Mouse (Mus musculus) limb, embryonic 12.5 days (tissue): Measurements from ENCODE around the gene Syt6. TPM values are rescaled to one million over a fixed set of nuclear protein-coding genes. Genes with fewer than 3 reads are reported as not detected.

Experiments used
- ATAC-seq: fragments of 200-750 bp; cut with Nextera tagmentation; 2 replicates; pipeline ENCODE4 v1.8.0; 2017; ENCODE audit warnings: low read depth, moderate TSS enrichment; ENCODE audit not compliant: insufficient number of reproducible peaks, insufficient read depth, low FRiP score, low TSS enrichment
- H3K27ac ChIP-seq: fragments of 300-500 bp; sonication (generic); 2 replicates; pipeline ENCODE4 v1.5.1; 2016; ENCODE audit warnings: mild to moderate bottlenecking, moderate library complexity
- H3K27me3 ChIP-seq: fragments of 300-500 bp; sonication (generic); 2 replicates; pipeline ENCODE4 v1.6.1; 2016; ENCODE audit warnings: mild to moderate bottlenecking, moderate library complexity
- H3K36me3 ChIP-seq: fragments of 300-500 bp; sonication (generic); 2 replicates; pipeline ENCODE4 v1.6.1; 2016; ENCODE audit warnings: mild to moderate bottlenecking, moderate library complexity
- H3K4me1 ChIP-seq: fragments of 300-500 bp; sonication (generic); replicated peaks from 2 replicates; pipeline ENCODE4 v1.6.1; 2016
- H3K4me2 ChIP-seq: fragments of 300-500 bp; sonication (generic); 2 replicates; pipeline ENCODE4 v1.6.1; 2016; ENCODE audit warnings: mild to moderate bottlenecking, moderate library complexity
- H3K4me3 ChIP-seq: fragments of 300-500 bp; sonication (generic); replicated peaks from 2 replicates; pipeline ENCODE4 v1.5.1; 2016; ENCODE audit warnings: mild to moderate bottlenecking
- H3K9ac ChIP-seq: fragments of 300-500 bp; sonication (generic); replicated peaks from 2 replicates; pipeline ENCODE4 v1.6.1; 2016; ENCODE audit warnings: mild to moderate bottlenecking, moderate library complexity
- H3K9me3 ChIP-seq: fragments of 300-500 bp; sonication (generic); 2 replicates; pipeline ENCODE4 v1.6.1; 2016; ENCODE audit warnings: mild to moderate bottlenecking, moderate library complexity
- WGBS: fragments of 180-500 bp; shearing (Covaris S2); methylation state at CpG from one replicate; pipeline ENCODE4 v1.1.7; 2016; 5-methylcytosine and 5-hydroxymethylcytosine counted together
- polyA plus RNA-seq: library from polyadenylated mRNA; unstranded; fragments of >200 nt; fragmentation: Nextera tagmentation; extraction: Ambion mirVana; gene quantifications from 2 replicates; pipeline ENCODE4 v1.2.1, GENCODE M21; 2016

Syt6 gene
- polyA plus RNA-seq, 1 experiment from 2014 or later: 0.18 TPM

GRCm38 (mm10) chr3:103647164-103647867, 72.3 kb downstream of the Syt6 start:
- Histone ChIP-seq H3K9me3 (peaks cover 4% of the 10 kb centered on the region; the same call in 1 of the 2 replicates), H3K27ac (no peak overlapping the region), H3K4me2 (no peak overlapping the region), H3K27me3 (no peaks in the 10 kb centered on the region), H3K4me1 (0 out of 2 replicates have a peak, but pooled peaks cover 9% of the 10 kb centered on the region), H3K9ac (no peak overlapping the region), H3K36me3 (no peaks in the 10 kb centered on the region), H3K4me3 (no peak overlapping the region)
- 76% methylated on average over 11 of the region's 11 CpGs for WGBS
- ATAC-seq: no peak

- H3K4me2 ChIP-seq: no peak overlapping the region
- H3K9me3 ChIP-seq: peaks cover 4% of the 10 kb centered on the region; the same call in 1 of the 2 replicates
- no peaks in the 10 kb centered on the region for H3K27me3 ChIP-seq
- H3K36me3 ChIP-seq: no peaks in the 10 kb centered on the region
- ATAC-seq: no peak
- H3K27ac ChIP-seq: no peak overlapping the region
- no peak overlapping the region for H3K4me3 ChIP-seq
- 0 out of 2 replicates have a peak, but pooled peaks cover 10% of the 10 kb centered on the region for H3K4me1 ChIP-seq
- H3K9ac ChIP-seq: no peak overlapping the region
- 84% methylated on average over 4 of the region's 4 CpGs for WGBS
Measured at GRCm38 (mm10) chr3:103648486-103648885, 73.5 kb downstream of the Syt6 start.

GRCm38 (mm10) chr3:103649716-103650115, 74.7 kb downstream of the Syt6 start:
- 0 out of 2 replicates have a peak, but pooled peaks cover 10% of the 10 kb centered on the region for H3K4me1 ChIP-seq
- H3K9me3 ChIP-seq: peaks cover 4% of the 10 kb centered on the region; the same call in 1 of the 2 replicates
- no peak overlapping the region for H3K9ac ChIP-seq
- 85% methylated on average over 6 of the region's 6 CpGs for WGBS
- no peak overlapping the region for H3K4me3 ChIP-seq
- no peaks in the 10 kb centered on the region for H3K27me3 ChIP-seq
- 0 out of 2 replicates have a peak overlapping the region, but pooled peaks have one; percentile 54 for H3K27ac ChIP-seq
- no peak overlapping the region for H3K4me2 ChIP-seq
- H3K36me3 ChIP-seq: no peaks in the 10 kb centered on the region
- no peak for ATAC-seq

GRCm38 (mm10) chr3:103650406-103650805, 75.4 kb downstream of the Syt6 start:
- Histone ChIP-seq H3K4me3 (no peak overlapping the region), H3K9me3 (peaks cover 4% of the 10 kb centered on the region; the same call in 1 of the 2 replicates), H3K27ac (0 out of 2 replicates have a peak overlapping the region, but pooled peaks have one; percentile 54), H3K4me2 (no peak overlapping the region), H3K9ac (no peak overlapping the region), H3K27me3 (no peaks in the 10 kb centered on the region), H3K4me1 (0 out of 2 replicates have a peak, but pooled peaks cover 10% of the 10 kb centered on the region), H3K36me3 (no peaks in the 10 kb centered on the region)
- ATAC-seq: no peak
- 50% methylated on average over 1 of the region's 1 CpGs for WGBS

- no peaks in the 10 kb centered on the region for H3K27me3 ChIP-seq
- no peak overlapping the region for H3K27ac ChIP-seq
- peaks cover 17% of the 10 kb centered on the region for H3K4me1 ChIP-seq
- no peak overlapping the region for H3K9ac ChIP-seq
- ATAC-seq: no peak
- no peak overlapping the region for H3K4me3 ChIP-seq
- H3K4me2 ChIP-seq: no peak overlapping the region
- H3K9me3 ChIP-seq: no peaks in the 10 kb centered on the region
- H3K36me3 ChIP-seq: no peaks in the 10 kb centered on the region
- WGBS: 74% methylated on average over 2 of the region's 2 CpGs
Measured at GRCm38 (mm10) chr3:103660012-103660411, 85.0 kb downstream of the Syt6 start.

- WGBS: 88% methylated on average over 8 of the region's 8 CpGs
Measured at GRCm38 (mm10) chr3:103661714-103662113, 86.7 kb downstream of the Syt6 start.

GRCm38 (mm10) chr3:103663385-103663784, 88.4 kb downstream of the Syt6 start:
- Histone ChIP-seq H3K4me1 (peaks cover 4% of the 10 kb centered on the region; the same call in 1 of the 2 replicates), H3K36me3 (no peaks in the 10 kb centered on the region), H3K27ac (no peak overlapping the region), H3K9me3 (no peaks in the 10 kb centered on the region), H3K9ac (no peak overlapping the region), H3K27me3 (no peaks in the 10 kb centered on the region), H3K4me2 (no peak overlapping the region), H3K4me3 (no peak overlapping the region)
- no peak for ATAC-seq
- 95% methylated on average over 3 of the region's 3 CpGs for WGBS

More at GRCm38 (mm10) chr3:103661714-103662113, 86.7 kb downstream of the Syt6 start:
- no peak overlapping the region for H3K9ac ChIP-seq
- H3K4me1 ChIP-seq: peaks cover 17% of the 10 kb centered on the region
- no peak overlapping the region for H3K4me3 ChIP-seq
- H3K36me3 ChIP-seq: no peaks in the 10 kb centered on the region
- H3K9me3 ChIP-seq: no peaks in the 10 kb centered on the region
- no peak overlapping the region for H3K27ac ChIP-seq
- no peaks in the 10 kb centered on the region for H3K27me3 ChIP-seq
- no peak overlapping the region for H3K4me2 ChIP-seq
- ATAC-seq: no peak

GRCm38 (mm10) chr3:103672113-103672512, 97.1 kb downstream of the Syt6 start:
- ATAC-seq: no peak
- Histone ChIP-seq H3K27ac (no peak overlapping the region), H3K4me3 (no peak overlapping the region), H3K9me3 (no peaks in the 10 kb centered on the region), H3K27me3 (no peaks in the 10 kb centered on the region), H3K4me1 (0 out of 2 replicates have a peak, but pooled peaks cover 4% of the 10 kb centered on the region), H3K36me3 (no peaks in the 10 kb centered on the region), H3K9ac (no peak overlapping the region), H3K4me2 (no peak overlapping the region)
- WGBS: 68% methylated on average over 4 of the region's 4 CpGs

GRCm38 (mm10) chr3:103672716-103673115, 97.7 kb downstream of the Syt6 start:
- Histone ChIP-seq H3K36me3 (no peaks in the 10 kb centered on the region), H3K9me3 (no peaks in the 10 kb centered on the region), H3K27ac (no peak overlapping the region), H3K9ac (no peak overlapping the region), H3K4me3 (no peak overlapping the region), H3K4me2 (no peak overlapping the region), H3K27me3 (no peaks in the 10 kb centered on the region), H3K4me1 (0 out of 2 replicates have a peak, but pooled peaks cover 4% of the 10 kb centered on the region)
- 64% methylated on average over 7 of the region's 7 CpGs for WGBS
- no peak for ATAC-seq

GRCm38 (mm10) chr3:103678811-103679210, 103.8 kb downstream of the Syt6 start:
- Histone ChIP-seq H3K4me3 (no peak overlapping the region), H3K4me1 (peaks cover 18% of the 10 kb centered on the region), H3K9me3 (no peaks in the 10 kb centered on the region), H3K9ac (no peak overlapping the region), H3K27ac (no peak overlapping the region), H3K36me3 (no peaks in the 10 kb centered on the region), H3K4me2 (no peak overlapping the region), H3K27me3 (peaks cover 9% of the 10 kb centered on the region)
- ATAC-seq: no peak
- 49% methylated on average over 6 of the region's 6 CpGs for WGBS

- Histone ChIP-seq H3K4me3 (no peak overlapping the region), H3K27ac (no peak overlapping the region), H3K4me2 (no peak overlapping the region), H3K9ac (no peak overlapping the region), H3K36me3 (no peaks in the 10 kb centered on the region), H3K27me3 (peaks cover 17% of the 10 kb centered on the region), H3K9me3 (no peaks in the 10 kb centered on the region), H3K4me1 (peaks cover 24% of the 10 kb centered on the region)
- ATAC-seq: no peak
- 49% methylated on average over 4 of the region's 4 CpGs for WGBS
Measured at GRCm38 (mm10) chr3:103682473-103682872, 107.4 kb downstream of the Syt6 start.
